Mouse (Mus musculus): ENCODE results near the gene Nmnat2.
"Not testable (repeated sequence)": the region's sequence is repeated elsewhere in the genome, so short reads cannot be mapped to it uniquely, and the experiment has no call there.

Gene Nmnat2

DNA sequence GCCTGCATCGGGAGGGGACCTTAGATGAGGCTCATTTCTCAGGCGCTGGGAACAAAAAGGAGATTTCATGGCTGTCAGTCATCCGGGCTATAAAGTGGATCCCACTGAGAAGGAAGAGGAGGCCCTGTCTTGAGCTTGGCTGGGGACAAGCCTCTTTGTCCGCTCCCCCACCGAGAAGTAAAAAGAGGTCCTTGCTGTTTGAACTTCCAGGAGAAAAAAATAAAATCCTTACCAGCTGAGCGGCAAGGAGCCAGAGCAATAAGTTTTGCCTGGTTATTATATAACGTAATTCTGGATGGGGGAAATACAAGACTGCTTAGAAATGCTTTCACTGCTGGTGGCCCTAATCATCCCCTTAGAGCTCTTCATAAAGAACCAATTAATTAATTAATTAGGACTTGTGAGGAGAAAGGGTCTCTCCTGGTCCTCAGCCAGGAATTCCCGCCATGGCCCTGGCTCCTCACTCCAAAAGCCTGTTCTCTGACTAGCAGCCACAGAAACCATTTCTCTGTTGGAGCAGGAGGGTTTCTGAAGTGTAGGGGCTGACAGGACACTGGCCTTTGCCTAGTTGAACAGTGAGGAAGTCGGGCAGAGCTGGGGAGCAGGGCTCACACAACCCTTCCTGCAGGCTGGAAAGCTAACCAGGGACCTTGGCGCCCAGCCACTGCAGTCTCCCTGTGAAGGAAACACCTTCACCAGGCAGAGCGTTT, 99.5 kb downstream of the Nmnat2 start:
- DNase-seq (ENCODE audit: low spot score), result no peak

- no peak for DNase-seq (ENCODE audit: low spot score)
Observed at GRCm38 (mm10) chr1:153058290-153058689, 103.5 kb downstream of the Nmnat2 start.

- no peak for DNase-seq (ENCODE audit: low spot score)
Observed at GRCm38 (mm10) chr1:153059626-153060025, 104.8 kb downstream of the Nmnat2 start.

DNA sequence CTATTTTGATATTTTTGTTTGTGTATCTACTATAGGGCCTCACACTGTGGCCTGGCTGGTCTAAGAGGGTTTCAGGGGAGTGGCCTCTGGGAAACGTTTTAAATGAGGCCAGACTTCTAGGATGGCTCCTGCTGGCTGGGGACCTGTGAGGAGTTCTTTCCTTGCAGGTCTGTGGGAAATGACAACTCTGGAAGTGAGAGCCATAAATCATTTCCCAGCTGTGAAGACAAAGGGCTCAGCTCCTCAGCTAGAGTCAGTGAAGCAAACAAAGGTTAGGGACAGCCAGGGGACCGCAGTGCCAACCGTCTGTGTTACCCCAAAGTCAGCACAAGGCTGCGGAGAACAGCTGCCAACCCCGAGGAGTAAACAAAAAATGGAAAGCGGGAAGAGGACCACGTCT, 107.8 kb downstream of the Nmnat2 start:
- DNase-seq (ENCODE audit: low spot score), result no peak

- no peak for DNase-seq (ENCODE audit: low spot score)
Observed at GRCm38 (mm10) chr1:153064784-153065390, 110.1 kb downstream of the Nmnat2 start.

DNA sequence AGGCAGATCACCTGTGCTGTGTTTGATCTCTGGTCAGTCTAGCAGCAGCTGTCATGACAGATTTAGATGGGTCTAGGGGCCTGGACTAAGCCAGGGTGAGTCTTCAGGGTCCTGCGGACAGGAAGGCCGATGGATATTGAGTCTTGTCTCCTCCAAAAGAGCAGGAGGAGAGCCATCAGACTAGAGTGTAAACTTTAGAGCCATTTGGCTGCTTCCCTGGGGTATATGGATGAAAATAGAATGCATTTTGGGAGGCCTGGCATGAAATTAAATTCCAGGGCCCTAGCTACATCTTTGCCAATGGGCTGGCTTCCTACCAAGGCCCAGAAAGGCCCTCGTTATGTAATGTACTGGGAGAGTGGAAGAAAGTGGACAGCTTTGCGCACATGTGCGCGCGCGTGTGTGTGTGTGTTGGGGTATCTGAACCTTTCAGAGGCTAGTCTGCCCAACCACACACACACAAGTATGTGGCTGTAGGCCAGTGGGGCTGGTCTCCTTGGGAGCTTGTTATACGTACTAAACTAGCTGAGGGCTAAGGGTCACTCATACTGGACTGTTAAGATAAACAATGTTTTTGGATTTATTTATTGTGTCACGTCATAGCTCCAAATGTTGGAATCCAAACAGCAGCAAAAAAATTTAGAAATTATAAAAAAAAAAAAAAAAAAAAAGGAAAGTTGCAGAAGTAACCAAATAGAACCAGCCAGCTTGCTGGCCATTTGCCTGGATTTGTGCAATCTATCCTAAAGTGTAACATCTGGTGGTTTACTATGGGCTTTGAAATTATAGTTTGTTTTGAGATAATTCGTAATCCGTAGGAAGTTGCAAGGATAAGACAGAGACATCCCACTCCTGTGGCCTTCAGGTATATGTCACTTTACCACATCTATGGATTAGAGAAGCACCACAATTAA, 110.9 kb downstream of the Nmnat2 start:
- DNase-seq (ENCODE audit: low spot score), result peak; percentile 65

- no peak for DNase-seq (ENCODE audit: low spot score)
Observed at GRCm38 (mm10) chr1:153066387-153066781, 111.6 kb downstream of the Nmnat2 start.

DNA sequence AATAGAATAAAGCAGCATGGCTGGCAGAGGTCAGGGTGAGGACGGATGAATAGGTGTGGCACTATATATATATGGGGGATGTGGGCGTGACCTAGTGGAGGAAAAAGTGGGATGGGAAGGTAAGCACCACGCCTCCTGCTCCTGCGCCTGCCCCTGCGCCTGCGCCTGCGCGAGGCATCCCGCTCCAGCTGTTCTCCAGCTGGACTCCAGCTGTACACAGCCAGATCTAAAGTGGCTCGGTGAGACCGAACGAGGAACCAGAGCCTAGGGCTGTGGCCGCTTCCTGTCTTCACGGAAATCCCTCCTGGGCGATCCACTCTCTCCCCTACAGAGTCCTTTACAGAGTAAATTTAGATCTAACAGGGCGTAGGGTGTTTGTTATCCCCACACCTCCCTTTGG, 116.8 kb downstream of the Nmnat2 start:
- DNase-seq (ENCODE audit: low spot score), result no peak

DNA sequence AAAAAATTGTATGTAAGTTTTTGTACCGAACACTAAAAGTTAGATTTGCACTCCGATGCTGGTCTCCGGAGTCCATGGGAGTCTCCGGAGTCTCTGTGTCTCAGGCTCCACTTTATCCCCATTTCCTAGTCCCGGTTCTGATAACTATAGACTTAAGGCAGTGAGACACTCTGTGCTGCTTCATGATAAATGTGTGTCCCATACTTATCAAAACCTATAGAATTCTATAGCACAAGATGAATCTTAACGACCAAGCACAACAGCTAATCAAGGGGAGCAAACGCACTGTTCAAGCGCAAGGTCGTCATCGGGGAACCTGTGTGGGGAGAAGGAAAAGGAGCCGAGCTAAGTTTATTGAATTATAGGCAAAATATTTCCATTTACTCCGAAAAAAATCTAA, 117.2 kb downstream of the Nmnat2 start:
- no peak for DNase-seq (ENCODE audit: low spot score)

GRCm38 (mm10) chr1:153072711-153073110, 117.9 kb downstream of the Nmnat2 start:
- no peak for DNase-seq (ENCODE audit: low spot score)

GRCm38 (mm10) chr1:153073441-153073840, 118.6 kb downstream of the Nmnat2 start:
- no peak for DNase-seq (ENCODE audit: low spot score)

DNA sequence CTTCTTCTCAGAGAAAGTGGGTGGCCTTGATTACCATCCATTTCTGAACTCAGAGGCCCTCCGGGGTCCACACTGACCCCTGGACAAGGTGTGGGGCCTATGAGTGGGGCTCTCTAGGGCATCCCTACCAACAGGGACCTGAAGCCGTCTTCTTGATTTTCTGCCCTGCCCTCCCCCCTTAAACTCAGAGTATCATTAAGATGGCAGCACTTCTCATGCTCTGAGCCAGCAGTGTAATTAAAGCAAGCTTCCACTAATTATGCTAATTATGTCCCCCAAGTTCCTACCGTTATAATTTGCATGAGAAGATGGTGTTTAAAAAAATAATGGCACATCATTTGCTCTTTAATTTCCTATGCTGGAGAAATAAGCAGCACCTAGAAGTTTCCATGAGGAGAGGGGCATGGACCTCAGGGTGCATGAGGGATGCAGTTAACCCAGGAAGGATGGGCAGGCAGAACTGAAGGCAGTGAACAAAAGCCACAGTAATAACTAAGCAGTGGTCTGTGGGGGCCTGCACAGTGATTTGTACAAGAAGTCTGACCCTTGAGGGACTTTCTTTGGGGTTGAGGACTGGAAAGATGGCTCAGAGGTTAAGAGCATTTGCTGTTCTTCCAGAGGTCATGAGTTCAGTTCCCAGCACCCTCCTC, 120.4 kb downstream of the Nmnat2 start:
- no peak for DNase-seq (ENCODE audit: low spot score)

DNA sequence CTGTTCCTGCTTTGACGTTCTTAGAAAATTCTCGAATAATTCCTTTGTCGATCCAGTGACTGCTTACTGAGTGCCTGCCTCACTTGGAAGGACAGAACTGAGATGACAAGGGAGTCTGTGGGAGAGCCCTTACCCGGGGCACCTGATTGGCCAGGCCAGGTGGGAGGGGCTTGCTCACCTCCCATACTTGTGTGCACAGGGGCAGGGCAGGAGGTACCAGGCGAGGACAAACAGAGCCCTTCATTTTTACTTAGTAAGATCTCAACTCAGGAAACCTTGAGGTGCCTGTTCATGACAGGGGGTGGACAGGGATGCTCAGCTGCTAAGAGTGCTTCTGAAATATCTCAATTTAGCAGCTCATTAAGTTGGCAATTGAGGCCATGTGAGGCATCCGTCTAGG, 121.2 kb downstream of the Nmnat2 start:
- DNase-seq (ENCODE audit: low spot score), result no peak

GRCm38 (mm10) chr1:153083233-153083632, 128.4 kb downstream of the Nmnat2 start:
- DNase-seq (ENCODE audit: low spot score), result not testable (repeated sequence)

DNA sequence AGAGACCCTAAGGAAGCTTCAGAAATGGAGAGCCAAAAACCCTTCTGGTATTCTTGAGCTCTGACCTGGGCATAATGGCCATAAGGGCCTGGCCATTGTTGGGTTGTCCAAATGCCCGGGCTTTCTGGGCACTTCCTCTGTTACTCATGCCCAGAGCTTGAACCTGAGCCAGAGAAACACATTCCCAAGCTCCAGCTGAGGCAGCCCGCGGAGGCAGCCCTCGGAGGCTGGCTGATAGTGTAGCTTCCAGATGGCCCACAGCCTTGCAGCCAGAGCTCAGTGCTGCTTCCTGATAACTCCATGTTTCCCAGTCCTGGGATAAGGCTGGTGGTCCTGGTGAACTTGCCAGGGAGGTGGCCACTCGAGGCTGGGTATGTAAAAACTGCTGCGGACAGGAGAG, 129.4 kb downstream of the Nmnat2 start:
- DNase-seq (ENCODE audit: low spot score), result peak; percentile 57

DNA sequence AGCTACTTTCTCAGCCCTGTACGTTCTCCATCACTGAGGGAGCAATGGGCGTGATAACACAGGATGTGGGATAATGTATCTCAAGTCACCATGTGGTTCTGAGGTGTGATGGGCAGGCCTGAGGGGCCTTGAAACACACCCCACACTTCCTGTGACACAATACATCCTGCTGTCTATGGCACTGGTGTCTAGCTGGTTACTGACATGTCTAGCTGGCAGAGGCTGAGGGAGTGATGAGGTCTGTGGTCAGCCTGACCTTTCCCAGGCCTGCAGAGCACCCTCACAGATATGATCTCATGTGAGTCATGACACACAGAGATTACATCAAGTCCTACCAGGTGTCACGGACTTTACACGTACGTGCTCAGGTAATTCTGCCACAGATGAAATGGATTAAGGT, 130.4 kb downstream of the Nmnat2 start:
- no peak for DNase-seq (ENCODE audit: low spot score)

DNA sequence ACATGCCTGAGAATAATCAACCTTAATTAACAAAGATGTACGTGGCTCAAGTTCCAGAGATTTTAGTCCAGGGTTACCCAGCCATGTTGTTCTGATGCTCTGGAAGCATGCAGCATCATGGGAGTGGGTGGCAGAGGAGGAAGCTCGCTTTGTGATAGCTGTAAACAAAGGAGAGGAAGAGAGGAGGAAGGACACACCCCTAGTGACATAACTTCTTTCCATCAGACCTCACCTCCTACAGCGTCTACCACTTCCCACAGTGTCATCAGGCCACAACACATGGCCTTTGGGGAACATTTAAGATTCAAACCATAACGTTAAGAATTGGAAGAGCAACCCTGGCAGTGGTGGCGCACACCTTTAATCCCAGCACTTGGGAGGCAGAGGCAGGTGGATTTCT, 133.0 kb downstream of the Nmnat2 start:
- no peak for DNase-seq (ENCODE audit: low spot score)

DNA sequence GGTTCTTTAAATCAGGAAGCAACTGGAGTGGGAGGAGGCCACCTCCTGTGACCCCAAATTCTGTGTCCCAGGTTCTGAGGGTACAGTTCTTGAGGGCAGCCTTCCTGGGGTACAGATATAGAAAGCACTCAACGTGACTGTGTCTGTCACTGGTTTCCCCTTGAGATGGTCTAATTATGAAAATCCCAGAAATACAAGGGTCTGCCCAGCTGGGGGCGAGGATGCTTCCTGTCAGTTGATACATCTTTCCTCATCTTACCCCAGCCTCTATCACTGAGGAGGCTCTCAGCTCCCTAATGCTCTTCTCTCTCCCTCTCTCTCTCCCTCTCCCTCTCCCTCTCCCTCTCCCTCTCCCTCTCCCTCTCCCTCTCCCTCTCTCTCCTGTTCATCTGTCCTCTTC, 135.3 kb downstream of the Nmnat2 start:
- DNase-seq (ENCODE audit: low spot score), result no peak

DNA sequence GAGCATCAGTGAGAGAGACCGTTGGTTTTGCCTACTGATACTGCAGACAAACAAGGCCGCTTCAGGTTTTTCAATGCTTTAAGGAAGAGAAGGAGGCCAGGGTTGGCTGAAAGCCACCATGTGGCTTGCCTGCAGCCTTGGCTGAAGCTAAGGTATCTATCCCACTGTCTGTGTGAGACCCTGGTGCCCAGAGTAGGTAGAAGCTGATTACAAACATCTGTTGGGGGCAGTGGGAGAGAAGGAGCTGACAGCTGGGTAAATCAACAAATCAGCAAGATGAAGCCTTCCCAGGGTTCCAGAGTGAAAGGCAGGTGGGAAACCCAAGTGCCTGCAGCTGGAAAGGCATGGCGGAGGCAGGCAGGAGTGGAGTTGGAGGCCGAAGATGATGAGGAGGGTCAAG, 136.0 kb downstream of the Nmnat2 start:
- DNase-seq (ENCODE audit: low spot score), result no peak

DNA sequence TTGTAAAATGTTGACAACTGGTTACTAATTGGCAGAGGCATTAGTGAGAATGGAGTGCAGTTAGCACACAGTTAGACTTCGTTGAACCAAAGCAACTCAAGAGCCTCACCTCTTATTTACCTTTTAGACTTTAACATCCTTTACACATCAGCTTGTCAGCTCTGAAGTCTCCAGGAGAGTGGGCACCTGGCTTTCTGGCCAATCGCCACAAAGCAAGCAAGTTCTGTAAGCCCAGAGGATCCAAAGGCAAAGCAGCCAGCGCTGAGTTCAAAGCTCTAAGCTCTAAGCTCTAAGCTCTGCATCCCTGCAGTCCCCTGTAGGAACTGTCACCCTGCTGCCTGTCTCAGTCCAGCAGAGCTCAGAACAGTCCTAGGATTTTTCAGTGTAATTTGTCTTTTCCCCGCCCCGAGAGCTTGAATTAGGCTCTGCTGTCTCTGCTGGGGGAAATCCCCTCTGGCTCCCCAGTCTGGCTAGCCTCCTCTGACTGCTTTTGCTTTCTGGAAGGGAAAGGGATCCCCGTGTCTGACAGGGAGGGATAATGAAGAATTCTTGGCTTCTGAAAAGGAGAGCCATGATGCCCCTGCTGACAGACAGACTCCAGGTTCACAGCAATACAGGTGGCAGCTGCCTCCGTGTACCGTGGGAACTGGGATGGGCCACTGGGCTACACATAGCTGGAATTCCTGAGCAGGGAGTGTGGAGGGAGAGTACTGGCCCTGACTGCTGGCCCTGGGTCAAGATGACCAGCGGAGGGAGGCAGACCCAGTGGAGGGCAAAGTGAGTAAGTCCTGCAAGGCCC, 136.8 kb downstream of the Nmnat2 start:
- DNase-seq (ENCODE audit: low spot score), result no peak

DNA sequence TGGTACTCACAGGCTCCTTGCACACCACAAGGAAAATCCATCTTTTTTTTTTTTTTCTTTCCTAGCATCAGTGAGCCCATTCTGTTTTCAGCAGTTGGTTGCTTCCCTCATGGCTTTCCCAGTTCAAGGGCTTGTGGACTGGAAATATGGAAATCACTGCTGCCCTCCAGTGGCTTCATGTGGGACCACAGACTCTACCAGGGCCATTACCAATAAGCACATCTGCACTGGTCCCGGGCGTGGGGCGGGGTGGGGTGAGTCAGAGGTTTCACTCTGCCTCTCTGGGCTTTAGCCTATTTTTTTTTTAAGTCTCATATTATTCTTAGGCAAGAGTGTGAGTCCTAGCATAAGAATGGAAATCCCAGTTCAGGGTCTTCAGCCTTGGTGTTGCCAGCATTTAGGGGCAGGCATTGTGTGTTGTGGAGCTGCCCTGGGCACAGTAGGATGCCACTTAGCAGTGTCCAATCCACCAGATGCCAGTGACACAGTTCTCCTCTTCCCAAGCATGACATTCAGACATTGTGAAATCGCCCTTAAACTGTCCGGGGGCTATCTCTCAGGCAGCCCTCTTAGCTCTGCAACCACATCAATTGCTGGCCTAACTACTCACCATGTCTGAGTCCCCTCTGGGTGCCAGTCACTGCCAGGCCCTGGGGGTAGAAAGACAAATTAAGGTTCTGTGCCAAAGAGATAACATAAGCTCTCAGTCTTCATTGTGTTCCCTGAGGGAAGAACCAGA, 137.6 kb downstream of the Nmnat2 start:
- DNase-seq (ENCODE audit: low spot score), result peak; percentile 81
